Mouse (Mus musculus) testis, adult 2 months (tissue): ENCODE measurements around the gene Tmem108. TPM values are rescaled to one million over a fixed set of nuclear protein-coding genes. Genes with fewer than 3 reads are reported as not detected.
A peak's percentile ranks its signal among the peaks of the same experiment; 100 is the strongest.

ENCODE experiments used
- H3K27ac ChIP-seq: fragments of 200-500 bp; 2 replicates; pipeline ENCODE4 v1.5.1; 2012; ENCODE audit warnings: low read depth, low read length; ENCODE audit not compliant: control insufficient read depth, insufficient read depth
- H3K27me3 ChIP-seq: fragments of 200-500 bp; 2 replicates; pipeline ENCODE4 v1.6.1; 2012; ENCODE audit warnings: mild to moderate bottlenecking, low read length, moderate library complexity; ENCODE audit not compliant: control insufficient read depth, insufficient read depth
- H3K36me3 ChIP-seq: fragments of 200-500 bp; 2 replicates; pipeline ENCODE4 v1.6.1; 2012; ENCODE audit warnings: mild to moderate bottlenecking, low read length; ENCODE audit not compliant: control insufficient read depth, insufficient read depth
- H3K4me1 ChIP-seq: fragments of 200-500 bp; 2 replicates; pipeline ENCODE4 v1.6.1; 2012; ENCODE audit warnings: low read length; ENCODE audit not compliant: control insufficient read depth, insufficient read depth
- H3K4me3 ChIP-seq: fragments of 200-500 bp; 2 replicates; pipeline ENCODE4 v1.5.1; 2012; ENCODE audit warnings: low read depth, mild to moderate bottlenecking, low read length, moderate library complexity, mixed read lengths; ENCODE audit not compliant: control insufficient read depth
- CTCF ChIP-seq: fragments of 200-500 bp; IDR thresholded peaks from 2 replicates; pipeline ENCODE4 v1.5.1; 2012; ENCODE audit warnings: low read depth, mild to moderate bottlenecking, inconsistent platforms, low read length, moderate library complexity; ENCODE audit not compliant: control insufficient read depth, insufficient read depth, insufficient replicate concordance
- POLR2A ChIP-seq: fragments of 200-500 bp; IDR thresholded peaks from 2 replicates; pipeline ENCODE4 v1.6.1; 2012; ENCODE audit warnings: low read depth, mild to moderate bottlenecking, inconsistent platforms, low read length, moderate library complexity; ENCODE audit not compliant: control insufficient read depth
- polyA plus RNA-seq: library from polyadenylated mRNA; depleted of rRNA; stranded (reverse); fragments of >200 nt; gene quantifications from 2 replicates; pipeline ENCODE4 v1.2.3, GENCODE M21; 2012

Tmem108 gene
- polyA plus RNA-seq, 1 experiment = 4.7 TPM

GRCm38 (mm10) chr9:103627404-103627900 lies 134.2 kb downstream of the Tmem108 start:
- H3K27me3 ChIP-seq = no peaks in the 10 kb centered on the region
- H3K4me3 ChIP-seq = no peak overlapping the region
- no peaks in the 10 kb centered on the region for H3K36me3 ChIP-seq
- H3K27ac ChIP-seq = no peak overlapping the region
- TF ChIP-seq CTCF = no peak
- no peak for TF ChIP-seq POLR2A
- H3K4me1 ChIP-seq = no peaks in the 10 kb centered on the region

DNA sequence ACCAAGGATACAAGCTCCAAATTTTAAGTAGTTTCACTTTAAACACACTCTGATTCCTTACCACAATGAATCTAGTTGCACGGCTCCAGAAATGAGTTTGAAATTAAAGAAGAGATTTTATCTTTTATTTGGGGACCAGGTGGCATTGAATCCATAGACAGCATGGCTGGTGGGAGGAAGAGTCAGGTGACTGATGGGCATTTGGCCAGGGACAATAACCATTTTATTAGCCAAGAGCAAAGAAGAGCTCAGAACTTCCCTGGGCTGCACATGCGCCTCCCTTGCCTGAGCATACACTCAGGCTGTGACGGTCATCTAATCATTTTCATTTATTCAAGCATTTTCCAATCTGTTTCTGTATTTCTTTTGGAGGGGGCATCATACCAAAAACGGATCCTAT lies 135.5 kb downstream of the Tmem108 start:
- TF ChIP-seq POLR2A (no peak), CTCF (no peak)
- H3K27ac ChIP-seq = no peak overlapping the region
- no peak overlapping the region for H3K4me3 ChIP-seq
- H3K36me3 ChIP-seq = no peaks in the 10 kb centered on the region
- no peaks in the 10 kb centered on the region for H3K4me1 ChIP-seq
- H3K27me3 ChIP-seq = no peaks in the 10 kb centered on the region

GRCm38 (mm10) chr9:103624649-103625048 lies 137.0 kb downstream of the Tmem108 start:
- Histone ChIP-seq H3K27me3 (no peaks in the 10 kb centered on the region), H3K36me3 (no peaks in the 10 kb centered on the region)
- TF ChIP-seq CTCF (peak; percentile 46; the same call in 1 of the 2 replicates), POLR2A (no peak)

GRCm38 (mm10) chr9:103623560-103624316 lies 137.9 kb downstream of the Tmem108 start:
- Histone ChIP-seq H3K4me3 (no peak overlapping the region), H3K36me3 (no peaks in the 10 kb centered on the region), H3K27me3 (no peaks in the 10 kb centered on the region), H3K4me1 (no peaks in the 10 kb centered on the region), H3K27ac (no peak overlapping the region)
- no peak for TF ChIP-seq POLR2A
- no peak for TF ChIP-seq CTCF

More at GRCm38 (mm10) chr9:103624649-103625048, 137.0 kb downstream of the Tmem108 start:
- no peak overlapping the region for H3K27ac ChIP-seq
- H3K4me3 ChIP-seq = no peak overlapping the region
- H3K4me1 ChIP-seq = no peaks in the 10 kb centered on the region

- Histone ChIP-seq H3K36me3 (no peaks in the 10 kb centered on the region), H3K27ac (no peak overlapping the region), H3K27me3 (no peaks in the 10 kb centered on the region), H3K4me3 (no peak overlapping the region), H3K4me1 (no peaks in the 10 kb centered on the region)
- TF ChIP-seq POLR2A (no peak), CTCF (no peak)
These were observed 138.6 kb downstream of the Tmem108 start for GRCm38 (mm10) chr9:103622988-103623387.

DNA sequence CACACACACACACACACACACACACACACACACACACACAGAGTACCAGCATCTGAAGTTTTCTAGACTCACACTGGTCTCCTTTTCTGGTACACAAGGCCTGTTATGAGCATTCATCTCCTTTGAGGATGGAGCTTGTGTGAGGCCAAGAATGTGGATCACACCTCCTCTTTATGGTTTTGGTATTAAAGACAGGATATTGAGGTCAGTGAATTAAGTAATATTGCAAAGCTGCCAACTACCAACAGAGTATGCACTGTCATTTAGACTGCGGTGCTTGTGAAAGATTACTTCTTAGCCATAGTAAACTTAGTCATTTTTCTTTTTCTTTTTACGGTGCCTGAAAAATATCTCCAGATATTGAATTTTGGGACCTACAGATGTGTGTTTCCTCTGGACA lies 139.8 kb downstream of the Tmem108 start:
- TF ChIP-seq POLR2A (no peak), CTCF (no peak)
- H3K4me3 ChIP-seq = no peak overlapping the region
- no peaks in the 10 kb centered on the region for H3K36me3 ChIP-seq

GRCm38 (mm10) chr9:103620517-103621212 lies 141.0 kb downstream of the Tmem108 start:
- TF ChIP-seq CTCF (no peak), POLR2A (no peak)
- Histone ChIP-seq H3K27me3 (no peaks in the 10 kb centered on the region), H3K4me3 (no peak overlapping the region), H3K36me3 (no peaks in the 10 kb centered on the region), H3K27ac (no peak overlapping the region), H3K4me1 (no peaks in the 10 kb centered on the region)

More for the DNA sequence above, 139.8 kb downstream of the Tmem108 start:
- H3K27ac ChIP-seq = no peak overlapping the region
- no peaks in the 10 kb centered on the region for H3K4me1 ChIP-seq
- no peaks in the 10 kb centered on the region for H3K27me3 ChIP-seq
